Mouse (Mus musculus) natural killer cell, adult 2 months (primary cell): ENCODE data around the gene Plekhf1.
A peak's percentile ranks its signal among the peaks of the same experiment; 100 is the strongest.

Source experiments
- DNase-seq, 2 experiments: peaks; one replicate each; pipeline ENCODE4 v3.0.0; 2022; ENCODE audit warnings: low spot score in 2 of 2

The Plekhf1 gene

GRCm38 (mm10) chr7:38218631-38219367, 9.0 kb downstream of the Plekhf1 start:
- no peak for DNase-seq

GRCm38 (mm10) chr7:38217417-38218171, 10.2 kb downstream of the Plekhf1 start:
- DNase-seq: no peak

- DNase-seq: no peak
Observed at GRCm38 (mm10) chr7:38215697-38216096, 12.1 kb downstream of the Plekhf1 start.

- DNase-seq: peak; percentile 69 to 81
Observed at GRCm38 (mm10) chr7:38215281-38215680, 12.5 kb downstream of the Plekhf1 start.

DNA sequence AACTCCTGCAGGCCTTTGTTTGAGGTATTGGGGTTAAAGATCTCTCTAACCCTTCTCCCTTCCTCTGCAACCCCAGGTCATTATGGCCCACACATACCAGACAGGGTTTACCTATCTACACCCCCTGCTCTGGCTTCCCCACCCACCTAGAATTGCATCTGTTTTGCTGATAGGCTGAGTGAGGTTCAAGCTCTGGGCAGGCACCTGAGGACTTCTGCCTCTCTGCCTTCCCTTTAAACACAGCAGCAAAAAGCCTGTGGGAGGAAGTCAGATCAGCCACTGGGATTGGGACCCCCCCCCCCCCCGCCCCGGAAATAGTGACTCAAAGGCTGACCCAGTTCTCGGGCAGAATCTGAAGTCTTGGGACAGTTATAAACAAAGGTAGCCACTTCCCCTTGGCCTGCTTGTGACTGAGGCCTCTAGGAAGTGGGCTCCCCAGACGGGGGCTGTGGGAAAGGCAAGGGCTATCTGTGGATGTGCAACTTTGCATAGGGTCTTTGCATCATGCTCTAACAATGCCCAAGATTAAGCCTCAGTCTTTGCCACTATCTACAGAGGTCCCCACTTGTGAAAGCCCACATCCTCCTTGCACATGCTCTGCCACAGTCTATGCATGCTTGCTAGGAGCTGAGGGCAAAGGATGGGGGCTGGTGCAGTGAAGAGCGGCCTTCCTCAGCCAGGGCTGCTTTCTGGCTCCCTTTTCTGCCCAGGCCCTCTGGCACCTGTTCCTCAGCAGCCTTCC, 13.2 kb downstream of the Plekhf1 start:
- peak; percentile 69 to 82 for DNase-seq

- no peak for DNase-seq
Observed at GRCm38 (mm10) chr7:38212651-38213062, 15.2 kb downstream of the Plekhf1 start.

DNA sequence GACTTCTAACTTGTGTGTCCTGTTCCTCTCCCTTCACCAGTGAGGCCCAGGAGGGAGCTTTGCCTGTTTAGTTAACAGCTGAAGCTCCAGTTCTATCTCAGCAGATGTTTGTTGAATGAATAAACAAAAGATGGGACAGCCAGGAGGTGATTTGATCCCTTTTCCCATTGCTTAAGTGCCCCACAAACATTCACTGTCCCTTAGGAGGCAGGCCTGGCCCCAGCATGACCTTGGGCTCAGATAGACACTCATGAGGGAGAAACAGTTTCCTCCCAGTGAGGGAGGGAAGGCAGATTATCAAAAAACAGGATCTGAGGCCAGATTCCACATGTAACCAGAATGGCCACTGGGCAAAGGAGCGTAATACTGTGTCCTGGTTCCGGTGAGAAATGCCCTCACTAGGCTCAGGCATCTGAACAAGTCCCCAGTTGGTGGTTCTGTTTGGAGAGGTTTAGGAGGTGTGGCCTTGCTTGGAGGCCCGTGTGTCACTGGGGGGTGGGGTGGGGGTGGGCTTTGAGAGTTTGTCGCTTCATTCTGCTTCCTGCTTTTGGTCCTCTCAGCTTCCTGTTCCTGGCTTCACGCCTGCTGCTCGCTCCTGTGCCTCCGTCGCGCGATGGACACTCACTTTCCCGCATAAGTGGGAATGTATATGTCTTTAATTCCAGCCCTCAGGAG, 18.2 kb downstream of the Plekhf1 start:
- no peak for DNase-seq

GRCm38 (mm10) chr7:38208969-38209368, 18.8 kb downstream of the Plekhf1 start:
- no peak for DNase-seq

DNA sequence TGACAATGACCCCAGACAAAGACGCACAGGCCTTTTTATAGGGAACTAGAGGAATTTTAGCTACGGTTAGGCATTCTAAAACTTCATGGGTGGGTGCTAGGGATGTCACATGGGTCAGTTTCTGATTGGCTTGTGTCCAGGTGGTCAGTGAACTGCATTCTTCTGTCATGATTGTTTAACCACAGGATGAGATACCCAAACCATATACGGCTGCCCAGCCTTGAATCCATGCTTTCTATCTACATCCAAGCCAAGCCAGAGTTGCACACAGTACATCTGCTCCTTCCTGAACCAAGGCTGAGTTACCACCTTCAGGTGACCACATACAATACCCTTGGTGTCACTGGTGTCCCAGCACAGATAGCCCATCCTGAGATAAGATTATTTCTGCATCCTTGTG, 21.3 kb downstream of the Plekhf1 start:
- DNase-seq: no peak

- no peak for DNase-seq
Observed at GRCm38 (mm10) chr7:38205801-38206200, 22.0 kb downstream of the Plekhf1 start.

- DNase-seq: no peak
Observed at GRCm38 (mm10) chr7:38204314-38204713, 23.5 kb downstream of the Plekhf1 start.

GRCm38 (mm10) chr7:38201290-38201658, 26.5 kb downstream of the Plekhf1 start:
- no peak for DNase-seq

- peak; percentile 82 to 88 for DNase-seq
Observed at GRCm38 (mm10) chr7:38200606-38201289, 27.1 kb downstream of the Plekhf1 start.

- DNase-seq: no peak
Observed at GRCm38 (mm10) chr7:38199907-38200605, 27.8 kb downstream of the Plekhf1 start.

- peak in 1 of 2 experiments; percentile 21 for DNase-seq
Observed at GRCm38 (mm10) chr7:38191571-38191970, 36.2 kb downstream of the Plekhf1 start.

DNA sequence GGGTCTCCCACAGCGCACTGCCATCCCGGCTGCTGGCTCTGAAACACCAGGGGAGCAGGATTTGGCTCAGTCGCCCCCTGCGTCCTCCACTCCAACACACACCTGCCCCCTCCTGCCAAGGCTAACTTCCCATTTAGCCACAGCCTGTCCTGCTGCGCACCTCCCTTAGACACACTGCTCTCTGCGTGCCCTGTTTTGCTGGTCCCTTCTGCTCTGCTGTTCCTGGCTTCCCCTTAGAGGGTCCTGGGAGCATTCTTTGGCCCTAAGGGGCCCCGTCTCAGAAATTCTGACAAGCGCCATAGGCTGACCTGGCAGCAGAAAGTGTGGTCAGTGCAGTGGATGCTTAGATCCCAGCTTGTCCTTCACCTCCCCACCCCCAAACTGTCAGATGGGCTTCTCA, 36.7 kb downstream of the Plekhf1 start:
- DNase-seq: no peak

GRCm38 (mm10) chr7:38190056-38190835, 37.6 kb downstream of the Plekhf1 start:
- peak in 1 of 2 experiments; percentile 22 for DNase-seq

DNA sequence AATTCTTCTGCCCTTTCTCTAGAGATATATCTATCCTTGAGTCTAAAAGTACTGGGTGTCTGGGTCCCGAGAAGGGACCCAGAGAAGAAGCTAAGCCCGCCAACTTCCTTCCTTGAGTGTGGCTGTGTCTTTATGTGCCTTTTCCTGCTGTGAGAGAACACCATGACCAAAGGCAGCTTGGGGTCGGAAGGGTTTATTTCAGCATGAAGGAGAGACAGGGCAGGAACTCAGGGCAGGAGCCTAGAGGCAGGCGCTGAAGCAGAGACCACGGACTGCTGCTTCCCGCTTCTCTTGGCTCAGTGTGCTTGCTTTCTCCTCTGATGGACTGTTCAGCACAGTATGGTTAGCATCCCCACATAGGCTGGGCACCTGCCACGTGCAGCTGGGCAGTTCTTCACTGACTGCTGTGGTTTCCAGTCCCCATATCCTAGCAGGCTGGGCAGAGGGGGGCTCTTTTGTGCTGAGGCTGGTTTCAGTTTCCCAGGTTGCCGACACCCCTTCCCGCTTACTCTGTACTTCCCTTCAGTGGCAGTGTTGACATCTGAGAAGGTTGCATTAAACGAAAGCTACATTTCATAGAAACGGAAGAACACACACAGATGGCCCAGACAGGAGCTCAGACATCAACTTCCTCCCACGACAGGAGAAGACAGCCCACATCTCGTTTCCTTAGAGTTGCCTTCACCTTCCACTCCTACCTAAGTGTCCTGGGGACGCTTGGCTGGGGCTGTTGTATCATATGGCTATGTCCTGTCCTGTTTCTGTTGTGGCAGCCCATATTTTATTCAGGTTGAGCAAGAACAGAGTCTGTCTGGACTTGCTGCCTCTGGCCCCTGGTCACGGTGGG, 38.5 kb downstream of the Plekhf1 start:
- peak; percentile 22 to 52 for DNase-seq
